Mouse (Mus musculus) layer of hippocampus, postnatal 36 days (tissue): ENCODE data around the gene Prr7. TPM values are rescaled to one million over a fixed set of nuclear protein-coding genes. Genes with fewer than 3 reads are reported as not detected.

Experiments used
- DNase-seq, 2 experiments: peaks; one replicate each; pipeline ENCODE4 v3.0.0; 2022
- total RNA-seq, 2 experiments: library from RNA; stranded (reverse); gene quantifications; 2 replicates each; pipeline ENCODE4 v1.2.3; 2021

Prr7 gene
- total RNA-seq, 2 experiments from 2014 or later: 86.1 to 86.6 TPM

DNA sequence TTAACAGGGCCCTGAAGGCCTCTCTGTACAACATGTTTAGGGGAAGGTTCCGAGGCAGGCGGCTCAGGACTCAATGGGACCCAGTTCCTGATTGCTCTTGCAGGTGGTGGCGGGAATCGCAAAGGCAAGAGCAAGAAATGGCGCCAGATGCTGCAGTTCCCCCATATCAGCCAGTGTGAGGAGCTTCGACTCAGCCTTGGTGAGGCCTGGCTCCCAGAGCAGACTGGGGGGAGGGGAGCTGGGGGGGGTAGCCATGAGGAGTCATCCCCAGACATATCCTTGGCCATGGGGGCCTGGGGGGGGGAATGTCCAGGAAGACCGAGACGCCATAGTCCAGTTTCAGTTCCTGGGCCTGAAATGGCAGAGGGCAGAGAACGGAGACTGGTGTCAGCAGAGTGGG is 14.9 kb upstream of the Prr7 start:
- DNase-seq: no peak

GRCm38 (mm10) chr13:55449679-55450441 is 14.2 kb upstream of the Prr7 start:
- DNase-seq: no peak

DNA sequence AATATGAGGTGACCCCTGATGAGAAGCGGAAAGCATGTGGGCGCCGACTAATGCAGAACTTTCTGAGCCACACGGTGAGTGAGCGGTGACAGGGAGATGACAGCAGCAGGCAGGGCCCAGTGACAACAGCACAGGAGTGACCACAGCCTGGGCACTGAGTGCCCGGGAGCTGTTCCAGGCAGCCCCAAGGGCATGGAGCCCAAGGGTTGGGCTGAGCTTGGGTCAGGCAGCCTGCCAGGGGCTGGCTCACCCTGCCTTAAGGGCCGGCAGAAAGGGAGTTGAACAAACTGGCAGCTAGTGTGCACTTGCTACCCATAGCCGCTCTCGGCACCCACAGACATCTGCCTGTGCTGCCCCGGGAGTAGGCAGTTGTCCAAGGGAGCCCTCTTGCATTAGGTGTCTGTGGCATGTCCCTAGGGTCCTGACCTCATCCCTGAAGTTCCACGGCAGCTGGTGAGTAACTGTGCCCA is 13.5 kb upstream of the Prr7 start:
- DNase-seq: peak; percentile 60 to 66

GRCm38 (mm10) chr13:55451296-55451695 is 12.8 kb upstream of the Prr7 start:
- DNase-seq: no peak

DNA sequence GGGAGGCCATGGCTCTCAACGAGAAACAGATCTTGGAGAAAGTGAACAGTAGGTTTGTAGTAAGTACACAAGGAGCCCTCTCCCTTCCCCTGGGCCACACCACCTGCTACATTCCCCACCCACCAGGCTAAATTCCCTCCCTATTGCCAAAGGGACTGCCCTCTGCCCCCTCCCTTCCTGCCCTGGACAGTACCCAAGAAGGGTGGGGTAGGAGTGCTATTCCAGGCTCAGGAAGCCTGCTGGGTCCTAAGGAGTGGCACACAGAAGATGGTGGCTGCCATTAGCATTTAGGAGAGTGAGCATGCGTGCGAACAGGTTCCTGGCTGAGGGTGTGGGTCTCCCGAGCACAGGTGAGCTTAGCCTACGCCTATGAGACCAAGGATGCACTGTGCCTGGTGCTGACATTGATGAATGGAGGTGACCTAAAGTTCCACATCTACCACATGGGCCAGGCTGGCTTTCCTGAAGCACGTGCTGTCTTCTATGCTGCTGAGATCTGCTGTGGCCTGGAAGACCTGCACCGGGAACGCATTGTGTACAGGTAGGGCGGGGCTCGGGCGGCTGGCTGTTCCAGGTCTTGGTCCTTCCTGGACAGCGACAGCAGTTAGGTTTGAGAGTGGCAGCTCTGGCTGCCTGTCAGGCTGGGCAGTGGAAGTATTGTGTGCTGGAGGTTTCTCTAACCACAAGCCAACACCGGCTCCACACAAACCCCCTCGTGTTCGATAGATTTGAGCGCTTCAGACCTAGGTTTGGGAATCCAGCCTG is 12.1 kb upstream of the Prr7 start:
- no peak for DNase-seq

DNA sequence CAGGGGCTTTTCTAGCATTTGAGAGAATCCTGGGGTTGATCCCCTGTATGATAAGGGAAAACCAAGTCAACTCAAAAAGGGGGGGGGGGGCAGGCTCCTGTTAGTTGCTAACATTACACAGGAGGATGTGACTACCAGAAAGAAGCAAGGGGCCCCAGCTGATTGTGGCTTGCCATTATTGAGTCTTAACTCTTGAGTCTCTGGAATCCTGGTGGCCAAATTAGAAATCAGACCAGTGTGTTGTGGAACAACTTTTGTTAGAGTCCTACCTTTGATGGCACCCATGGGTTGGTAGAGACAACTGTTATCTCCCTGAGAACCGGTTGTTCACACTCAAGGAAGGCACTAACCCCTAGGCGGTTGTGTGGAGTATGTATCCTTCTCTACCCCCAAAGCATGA is 1.1 kb upstream of the Prr7 start:
- no peak for DNase-seq

GRCm38 (mm10) chr13:55463399-55464026 is 554 bp upstream of the Prr7 start:
- DNase-seq: no peak

- DNase-seq: peak in 1 of 2 experiments; percentile 45
These were observed 1.1 kb downstream of the Prr7 start for GRCm38 (mm10) chr13:55465184-55465583.

GRCm38 (mm10) chr13:55465830-55466440 is 1.9 kb downstream of the Prr7 start:
- DNase-seq: no peak

DNA sequence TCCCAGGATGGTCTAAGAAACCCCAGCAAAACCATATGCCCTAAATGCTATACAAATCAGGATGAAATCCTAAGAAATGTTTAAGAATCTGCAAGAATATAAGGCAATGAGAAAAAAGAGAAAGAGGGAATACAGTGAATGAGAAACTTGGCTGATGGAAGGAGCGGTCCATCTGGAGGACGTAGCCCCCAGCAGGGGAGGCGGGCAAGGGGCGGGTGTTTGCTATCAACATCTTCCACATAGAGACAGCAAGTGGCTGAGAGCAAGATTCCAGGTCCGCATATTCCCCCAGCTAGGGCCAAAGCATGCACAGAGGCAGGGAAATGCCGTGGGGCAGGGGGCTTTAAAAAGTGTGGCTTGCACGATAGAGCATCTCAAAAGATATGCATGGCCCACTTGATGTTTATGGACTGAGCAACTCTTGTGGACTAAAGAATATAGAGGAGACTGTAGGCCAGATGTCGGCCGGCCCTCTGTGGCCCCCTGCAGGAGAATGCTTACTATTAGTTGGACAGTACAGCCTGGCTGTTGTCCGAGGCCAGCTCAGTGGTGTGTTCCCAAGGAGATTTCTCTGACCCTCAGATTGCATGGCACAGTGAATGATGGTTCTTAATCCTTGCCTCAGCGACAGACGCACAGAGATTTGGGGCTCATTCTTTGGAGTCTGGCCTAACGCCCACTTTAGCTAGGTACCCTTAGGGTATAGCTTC is 4.9 kb downstream of the Prr7 start:
- DNase-seq: no peak

DNA sequence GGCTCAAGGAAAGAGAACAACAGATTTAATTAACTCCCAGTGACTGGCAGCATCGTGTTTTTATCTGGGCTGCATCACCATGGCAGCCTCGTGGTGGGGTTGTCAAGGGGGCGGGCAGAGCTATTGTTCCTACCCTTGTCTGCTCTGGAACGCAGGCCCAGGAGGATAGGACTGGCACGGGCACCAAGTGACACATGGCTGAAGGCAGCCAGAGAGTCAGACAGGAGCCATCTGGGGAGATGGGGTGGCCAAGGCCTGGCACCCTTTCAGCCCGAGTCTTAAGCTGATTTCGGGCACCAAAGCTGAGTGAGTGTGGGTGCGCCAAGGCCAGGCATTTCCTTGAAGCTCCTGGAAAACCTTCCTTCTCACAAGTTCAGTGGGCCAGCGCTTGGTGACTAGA is 6.3 kb downstream of the Prr7 start:
- peak; percentile 74 to 84 for DNase-seq

- DNase-seq: peak; percentile 82 to 83
These were observed 7.2 kb downstream of the Prr7 start for GRCm38 (mm10) chr13:55471156-55471818.

- no peak for DNase-seq
These were observed 7.7 kb downstream of the Prr7 start for GRCm38 (mm10) chr13:55471819-55472131.

GRCm38 (mm10) chr13:55472132-55473022 is 8.3 kb downstream of the Prr7 start:
- peak; percentile 65 to 72 for DNase-seq

DNA sequence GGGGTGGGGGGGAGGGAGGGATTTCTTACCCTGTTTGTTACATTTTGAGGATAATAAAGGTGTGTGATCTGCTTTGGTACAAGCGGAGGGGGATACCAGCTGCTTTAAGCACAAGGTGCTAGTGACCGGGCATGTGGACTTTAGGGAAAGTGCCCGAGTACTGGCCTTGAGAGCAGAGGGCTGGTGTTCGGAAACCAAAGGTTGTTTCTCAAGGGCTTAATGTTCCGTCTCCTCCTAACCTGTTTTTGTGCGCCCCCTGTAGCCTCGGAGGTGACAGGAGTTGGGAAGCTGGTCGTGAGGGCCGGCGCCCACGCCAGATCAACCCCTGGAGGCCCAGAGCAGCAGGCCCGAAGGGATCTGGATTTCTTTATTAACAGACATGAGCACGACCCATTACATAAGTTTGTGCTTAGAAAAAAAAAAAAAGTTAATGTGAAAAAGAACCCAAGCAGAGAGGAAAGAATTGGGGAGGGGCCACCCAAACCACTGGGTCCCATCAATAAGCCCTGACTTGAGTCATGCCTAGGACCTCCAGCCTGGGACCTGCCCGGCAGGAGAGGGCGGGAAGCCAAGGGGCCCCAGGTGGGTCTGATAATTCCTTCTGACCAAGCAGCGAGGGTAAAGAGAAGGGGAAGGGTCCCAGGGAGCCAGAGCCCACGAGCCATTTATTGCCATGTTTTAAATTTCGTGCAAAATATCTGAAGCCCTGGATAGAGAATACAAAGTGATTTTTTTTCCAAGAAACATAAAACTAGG is 9.2 kb downstream of the Prr7 start:
- no peak for DNase-seq

DNA sequence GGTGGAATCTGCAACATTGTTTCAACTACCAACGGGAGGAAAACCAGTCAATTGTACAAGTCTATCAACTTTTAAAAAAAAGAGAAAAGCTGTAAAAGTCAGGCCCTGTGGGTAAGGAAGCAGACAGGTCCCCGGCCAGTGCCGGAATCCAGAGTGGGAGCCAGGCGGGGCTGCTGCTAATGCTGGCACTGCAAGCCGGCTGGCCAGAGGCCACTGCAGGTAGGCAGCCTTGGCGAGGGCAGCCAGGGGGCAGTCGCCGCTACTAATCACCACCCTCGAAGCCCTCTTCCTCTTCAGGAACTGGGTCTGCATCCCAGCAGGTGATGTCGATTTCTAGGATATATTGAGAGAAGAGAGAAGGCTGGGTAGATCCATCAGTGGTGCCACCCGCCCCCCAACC is 9.9 kb downstream of the Prr7 start:
- DNase-seq: peak in 1 of 2 experiments; percentile 33

GRCm38 (mm10) chr13:55474621-55475069 is 10.6 kb downstream of the Prr7 start:
- peak; percentile 77 to 78 for DNase-seq

DNA sequence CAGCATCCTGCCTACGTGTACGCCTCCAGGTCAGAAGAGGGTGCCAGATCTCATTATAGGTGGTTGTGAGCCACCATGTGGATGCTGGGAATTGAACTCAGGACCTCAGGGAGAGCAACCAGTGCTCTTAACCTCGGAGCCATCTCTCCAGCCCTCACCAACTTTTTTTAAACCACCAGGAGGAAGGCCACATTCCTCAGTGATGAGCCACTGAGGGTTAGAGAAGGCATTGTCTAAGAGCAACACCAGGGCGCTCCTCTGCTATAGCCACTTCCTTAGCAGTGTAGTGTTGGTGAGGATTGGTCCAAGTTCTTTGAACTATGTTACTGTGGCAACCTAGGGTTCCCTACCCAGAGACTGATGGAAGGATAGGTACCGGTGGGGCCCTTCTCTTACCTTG is 11.7 kb downstream of the Prr7 start:
- DNase-seq: no peak

DNA sequence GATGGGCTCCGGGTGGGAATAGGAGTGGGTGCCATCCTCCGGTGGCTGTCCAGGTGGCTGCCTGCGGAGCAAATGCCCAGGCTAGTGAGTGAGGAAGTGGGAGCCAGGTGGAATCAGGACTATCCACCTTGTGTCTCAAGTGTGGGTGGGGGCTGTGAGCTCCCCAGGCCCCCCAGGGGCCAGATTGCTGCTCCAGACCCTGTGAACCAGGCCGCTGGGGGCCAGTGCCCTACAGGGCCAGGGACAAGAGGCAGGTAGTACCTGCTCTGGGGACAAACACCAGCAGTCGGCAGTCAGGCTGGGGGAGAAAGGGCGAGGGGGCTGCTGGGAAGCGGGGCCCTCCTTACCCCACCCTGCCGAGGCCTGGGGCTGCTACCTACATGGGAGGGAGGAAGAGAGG is 12.2 kb downstream of the Prr7 start:
- DNase-seq: no peak

- no peak for DNase-seq
These were observed 13.4 kb downstream of the Prr7 start for GRCm38 (mm10) chr13:55477492-55477891.
